20 mouse cellular contexts compared by ENCODE assay signal in the genomic region with DNA sequence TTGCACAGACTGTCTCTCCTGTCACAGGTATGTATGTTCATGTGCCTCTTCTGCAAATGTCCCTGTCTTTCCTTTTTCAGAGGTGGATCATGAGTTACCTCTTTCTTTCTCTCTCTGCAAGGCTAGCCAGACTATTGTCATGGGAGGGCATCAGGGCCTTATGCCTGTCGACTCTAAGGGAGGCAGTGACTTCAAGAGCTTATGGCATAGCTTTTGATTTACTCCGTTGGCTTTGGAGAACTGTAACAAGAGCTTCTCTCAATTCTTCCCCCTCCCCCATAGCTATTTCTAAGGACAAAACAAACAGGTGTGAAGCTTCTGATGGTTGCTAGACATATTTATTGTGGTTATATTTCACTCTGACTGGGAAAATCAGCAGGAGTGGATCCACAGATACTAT.
A peak's percentile ranks its signal among the peaks of the same experiment; 100 is the strongest.
DNase-seq lines count a peak whose midpoint lies in the region; ATAC-seq and TF ChIP-seq lines count a peak whose summit lies in the region.
"Had no signal": no experiment of that assay in that cellular context is flagged by ENCODE, and none has a peak within 500 bp of the region (broad histone marks: within the 10 kb centered on the region; RNA-seq: fewer than 3 reads in every experiment).

No protein-coding gene starts in this region.

- no peak overlapping the region for H3K4me2 ChIP-seq in kidney, embryonic 14.5 days (replicated peaks; ENCODE audit: low read depth, low read length)
- no peak overlapping the region for H3K4me2 ChIP-seq in kidney, embryonic 15.5 days
- H3K4me2 ChIP-seq in kidney, postnatal 0 days (ENCODE audit: low read length): no peak overlapping the region

- no peak for TF ChIP-seq CTCF in kidney, postnatal 0 days (IDR thresholded peaks at IDR 0.05; ENCODE audit: low read depth)

- ATAC-seq in kidney, embryonic 14.5 days (ENCODE audit: low FRiP score, low TSS enrichment): peak; percentile 62; the same call in 1 of the 2 replicates
- ATAC-seq in kidney, embryonic 15.5 days (replicated peaks; ENCODE audit: low FRiP score): peak; percentile 60; the same call in 1 of the 2 replicates
- ATAC-seq in kidney, postnatal 0 days (replicated peaks; ENCODE audit: low FRiP score, low read depth): no peak; the same call in 1 of the 2 replicates
- ATAC-seq: activated CD4-positive, CD25-positive, alpha-beta regulatory T cell, adult 4 months; CD4-positive, CD25-positive, alpha-beta regulatory T cell, adult 4 months; Patski had no signal

- no peak for DNase-seq in kidney, postnatal 36 days
- DNase-seq in kidney, postnatal 14 days: no peak
- DNase-seq in kidney, postnatal 0 days (ENCODE audit: low spot score): peak; percentile 49
- no peak for DNase-seq in kidney, postnatal 4 days
- DNase-seq: adrenal gland, adult 8-10 months; adrenal gland, postnatal 10 days; adrenal gland, postnatal 14 days; adrenal gland, postnatal 25 days; adrenal gland, postnatal 36 days; B cell, adult 2 months; cerebellum, adult 11 months; cerebellum, adult 11-12 months; cerebellum, adult 18-20 months had no signal

- peaks cover 6% of the 10 kb centered on the region; the same call in 1 of the 2 replicates for H3K9me3 ChIP-seq in kidney, embryonic 14.5 days (ENCODE audit: control insufficient read depth, low read length)
- H3K9me3 ChIP-seq in kidney, embryonic 15.5 days (replicated peaks): 0 out of 2 replicates have a peak, but pooled peaks cover 6% of the 10 kb centered on the region
- no peaks in the 10 kb centered on the region for H3K9me3 ChIP-seq in kidney, postnatal 0 days (replicated peaks; ENCODE audit: low read length)

- no peaks in the 10 kb centered on the region for H3K36me3 ChIP-seq in kidney, embryonic 14.5 days (ENCODE audit: control insufficient read depth, insufficient read depth, low read length)
- H3K36me3 ChIP-seq in kidney, embryonic 15.5 days: no peaks in the 10 kb centered on the region
- no peaks in the 10 kb centered on the region for H3K36me3 ChIP-seq in kidney, postnatal 0 days (ENCODE audit: insufficient read depth, low read length)
- H3K36me3 ChIP-seq: G1E had no signal

- no peak overlapping the region for H3K4me3 ChIP-seq in kidney, embryonic 14.5 days (ENCODE audit: low read length)
- H3K4me3 ChIP-seq in kidney, embryonic 15.5 days (replicated peaks): no peak overlapping the region
- H3K4me3 ChIP-seq in kidney, postnatal 0 days (replicated peaks; ENCODE audit: low read depth, low read length): no peak overlapping the region

- H3K9ac ChIP-seq in kidney, embryonic 14.5 days (ENCODE audit: low read depth, low read length): no peak overlapping the region
- H3K9ac ChIP-seq in kidney, embryonic 15.5 days: no peak overlapping the region
- H3K9ac ChIP-seq in kidney, postnatal 0 days (ENCODE audit: low read depth, low read length): no peak overlapping the region

- H3K4me1 ChIP-seq in kidney, embryonic 14.5 days (ENCODE audit: control insufficient read depth, insufficient read depth, low read length): 0 out of 2 replicates have a peak, but pooled peaks cover 4% of the 10 kb centered on the region
- H3K4me1 ChIP-seq in kidney, embryonic 15.5 days: peaks cover 8% of the 10 kb centered on the region; the same call in 1 of the 2 replicates
- H3K4me1 ChIP-seq in kidney, postnatal 0 days (replicated peaks; ENCODE audit: insufficient read depth, low read length): no peaks in the 10 kb centered on the region

- H3K27ac ChIP-seq in kidney, embryonic 14.5 days (ENCODE audit: low read depth, low read length): no peak overlapping the region
- H3K27ac ChIP-seq in kidney, embryonic 15.5 days: no peak overlapping the region
- no peak overlapping the region for H3K27ac ChIP-seq in kidney, postnatal 0 days

- 17% methylated on average over 2 of the region's 2 CpGs for WGBS in kidney, embryonic 14.5 days
- 18% methylated on average over 2 of the region's 2 CpGs for WGBS in kidney, embryonic 15.5 days
- WGBS in kidney, postnatal 0 days: 8% methylated on average over 2 of the region's 2 CpGs

- no peaks in the 10 kb centered on the region for H3K27me3 ChIP-seq in kidney, embryonic 14.5 days (ENCODE audit: control insufficient read depth, insufficient read depth, low read length)
- H3K27me3 ChIP-seq in kidney, embryonic 15.5 days: no peaks in the 10 kb centered on the region
- H3K27me3 ChIP-seq in kidney, postnatal 0 days (ENCODE audit: insufficient read depth, low read length): no peaks in the 10 kb centered on the region
- H3K27me3 ChIP-seq: CH12.LX, Patski had no signal
